Mouse (Mus musculus) neural tube, embryonic 11.5 days (tissue): ENCODE results near the gene Gm20388. TPM values are rescaled to one million over a fixed set of nuclear protein-coding genes. Genes with fewer than 3 reads are reported as not detected.

Source experiments
- ATAC-seq: fragments of 200-750 bp; cut with Nextera tagmentation; 2 replicates; pipeline ENCODE4 v1.8.0; 2017; ENCODE audit warnings: moderate number of reproducible peaks, mild to moderate bottlenecking, moderate TSS enrichment, moderate library complexity; ENCODE audit not compliant: insufficient read depth, low FRiP score, low TSS enrichment
- DNase-seq: peaks from one replicate; pipeline ENCODE4 v3.0.0-alpha.2; 2015; ENCODE audit warnings: low spot score
- H3K27ac ChIP-seq: fragments of 300-500 bp; sonication (generic); 2 replicates; pipeline ENCODE4 v1.5.1; 2014; ENCODE audit warnings: low read depth, mild to moderate bottlenecking, low read length
- H3K27me3 ChIP-seq: fragments of 300-500 bp; sonication (generic); 2 replicates; pipeline ENCODE4 v1.6.1; 2014; ENCODE audit warnings: mild to moderate bottlenecking, low read length, mixed read lengths; ENCODE audit not compliant: control insufficient read depth, insufficient read depth
- H3K36me3 ChIP-seq: fragments of 300-500 bp; sonication (generic); 2 replicates; pipeline ENCODE4 v1.6.1; 2014; ENCODE audit warnings: mild to moderate bottlenecking, low read length, moderate library complexity, mixed read lengths; ENCODE audit not compliant: control insufficient read depth, insufficient read depth
- H3K4me1 ChIP-seq: fragments of 300-500 bp; sonication (generic); 2 replicates; pipeline ENCODE4 v1.6.1; 2014; ENCODE audit warnings: low read length, mixed read lengths; ENCODE audit not compliant: control insufficient read depth, insufficient read depth
- H3K4me2 ChIP-seq: fragments of 300-500 bp; sonication (generic); 2 replicates; pipeline ENCODE4 v1.6.1; 2014; ENCODE audit warnings: low read depth, mild to moderate bottlenecking, moderate library complexity
- H3K4me3 ChIP-seq: fragments of 300-500 bp; sonication (generic); 2 replicates; pipeline ENCODE4 v1.5.1; 2014; ENCODE audit warnings: low read depth, low read length
- H3K9ac ChIP-seq: fragments of 300-500 bp; sonication (generic); 2 replicates; pipeline ENCODE4 v1.6.1; 2014; ENCODE audit warnings: mild to moderate bottlenecking, low read length
- H3K9me3 ChIP-seq: fragments of 300-500 bp; sonication (generic); 2 replicates; pipeline ENCODE4 v1.6.1; 2016; ENCODE audit warnings: low read length; ENCODE audit not compliant: control insufficient read depth
- WGBS: fragments of 180-500 bp; shearing (Covaris S2); extraction: QIAGEN DNeasy Blood & Tissue Kit; methylation state at CpG from one replicate; pipeline ENCODE4 v1.1.7; 2014; 5-methylcytosine and 5-hydroxymethylcytosine counted together
- polyA plus RNA-seq: library from polyadenylated mRNA; unstranded; fragments of >200 nt; fragmentation: Nextera tagmentation; extraction: Ambion mirVana; gene quantifications from 2 replicates; pipeline ENCODE4 v1.2.1, GENCODE M21; 2014

The Gm20388 gene
- polyA plus RNA-seq, 1 experiment from 2014 or later: not detected

DNA sequence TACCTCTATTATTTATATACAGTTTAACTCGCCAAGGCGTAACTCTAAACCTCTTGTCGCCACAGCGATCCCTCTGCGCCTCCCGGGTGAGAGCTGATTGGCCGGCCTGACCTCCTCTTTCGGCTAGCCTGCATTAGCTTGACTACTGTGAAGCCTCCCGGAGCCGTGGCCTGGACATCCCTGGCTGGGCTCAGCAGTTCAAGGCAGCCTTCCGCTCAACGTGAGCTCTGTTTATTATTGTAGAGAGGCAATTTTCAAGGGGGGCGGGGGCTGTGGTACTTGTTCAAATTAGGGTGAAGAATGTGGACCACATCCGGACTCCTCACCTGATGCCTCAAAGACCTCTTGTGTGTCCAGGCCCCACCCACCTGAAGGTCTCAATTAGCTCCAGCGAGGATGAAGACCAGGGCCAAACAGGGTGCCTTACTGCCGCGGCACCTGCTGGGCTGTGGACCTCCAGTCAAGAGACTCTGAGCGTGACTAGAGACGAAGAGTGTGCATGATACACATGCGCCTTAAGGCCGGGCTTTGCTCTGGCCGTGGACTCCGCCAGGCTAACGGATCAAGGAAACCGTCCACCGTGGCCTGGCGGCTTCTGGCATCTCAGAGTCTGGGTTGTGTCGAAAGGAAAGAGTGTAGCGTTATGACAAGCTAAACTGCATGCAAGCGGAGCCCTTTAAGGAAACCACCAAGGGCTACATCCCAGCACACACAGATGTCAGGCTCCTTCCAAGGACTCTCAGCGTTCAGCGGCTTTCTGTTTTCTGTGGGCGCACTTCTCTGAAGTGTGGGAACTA, 1309.7 kb downstream of the Gm20388 start:
- DNase-seq (peak; percentile 57), ATAC-seq (no peak)
- no peaks in the 10 kb centered on the region for H3K27me3 ChIP-seq
- H3K9ac ChIP-seq: no peak overlapping the region
- H3K9me3 ChIP-seq: no peaks in the 10 kb centered on the region
- WGBS: 44% methylated on average over 33 of the region's 33 CpGs
- no peaks in the 10 kb centered on the region; the same call in 1 of the 2 replicates for H3K36me3 ChIP-seq
- H3K4me1 ChIP-seq: no peaks in the 10 kb centered on the region; the same call in 1 of the 2 replicates
- H3K4me3 ChIP-seq: no peak overlapping the region
- H3K4me2 ChIP-seq: no peak overlapping the region
- H3K27ac ChIP-seq: no peak overlapping the region

DNA sequence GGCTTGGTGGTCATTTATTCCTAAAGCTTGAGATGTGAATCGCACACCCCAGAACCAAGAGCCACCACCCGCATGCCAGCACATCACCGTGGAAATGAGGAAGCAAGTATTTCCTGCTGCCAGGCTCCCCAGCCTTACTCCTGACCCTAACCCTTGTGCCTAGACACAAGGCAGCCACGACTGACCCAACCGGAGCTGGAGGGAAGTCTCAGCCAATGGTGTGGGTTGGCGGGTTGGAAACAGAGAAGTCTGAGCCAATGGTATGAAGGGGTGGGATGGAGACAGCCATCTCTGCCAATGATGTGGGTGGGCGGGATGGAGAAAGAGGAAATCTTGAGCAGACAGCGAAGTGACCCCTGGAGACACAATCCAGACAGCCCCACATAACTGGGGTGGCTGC, 1314.1 kb downstream of the Gm20388 start:
- Histone ChIP-seq H3K27me3 (0 out of 2 replicates have a peak, but pooled peaks cover 2% of the 10 kb centered on the region), H3K27ac (no peak overlapping the region), H3K9me3 (no peaks in the 10 kb centered on the region), H3K4me3 (no peak overlapping the region), H3K4me1 (no peaks in the 10 kb centered on the region; the same call in 1 of the 2 replicates), H3K36me3 (no peaks in the 10 kb centered on the region), H3K9ac (no peak overlapping the region), H3K4me2 (no peak overlapping the region)
- DNase-seq (no peak), ATAC-seq (no peak)
- 64% methylated on average over 8 of the region's 8 CpGs for WGBS

DNA sequence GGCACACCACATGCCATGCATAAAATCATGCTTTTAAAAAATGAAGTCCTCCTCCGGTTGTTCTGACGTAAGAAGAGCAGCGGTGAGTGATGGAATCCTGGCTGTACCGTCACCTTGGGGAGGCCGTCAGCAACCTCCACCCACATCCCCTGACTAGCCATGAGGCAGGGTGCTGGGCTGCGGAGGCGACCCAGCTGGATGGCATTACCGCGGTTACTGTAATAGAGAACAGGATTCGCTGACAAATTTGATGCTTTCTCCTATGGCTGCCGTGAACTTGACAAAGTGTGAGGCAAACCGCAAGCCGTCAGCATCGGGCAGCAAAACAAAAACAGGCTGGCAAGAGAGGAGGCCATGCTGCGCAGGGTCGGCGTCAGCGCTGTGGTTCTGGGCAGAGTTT, 1317.1 kb downstream of the Gm20388 start:
- no peak overlapping the region for H3K4me2 ChIP-seq
- 0 out of 2 replicates have a peak, but pooled peaks cover 2% of the 10 kb centered on the region for H3K27me3 ChIP-seq
- H3K9ac ChIP-seq: no peak overlapping the region
- no peak overlapping the region for H3K27ac ChIP-seq
- H3K4me1 ChIP-seq: no peaks in the 10 kb centered on the region
- 89% methylated on average over 18 of the region's 18 CpGs for WGBS
- ATAC-seq (no peak), DNase-seq (no peak)
- H3K9me3 ChIP-seq: no peaks in the 10 kb centered on the region
- H3K4me3 ChIP-seq: no peak overlapping the region
- no peaks in the 10 kb centered on the region for H3K36me3 ChIP-seq

DNA sequence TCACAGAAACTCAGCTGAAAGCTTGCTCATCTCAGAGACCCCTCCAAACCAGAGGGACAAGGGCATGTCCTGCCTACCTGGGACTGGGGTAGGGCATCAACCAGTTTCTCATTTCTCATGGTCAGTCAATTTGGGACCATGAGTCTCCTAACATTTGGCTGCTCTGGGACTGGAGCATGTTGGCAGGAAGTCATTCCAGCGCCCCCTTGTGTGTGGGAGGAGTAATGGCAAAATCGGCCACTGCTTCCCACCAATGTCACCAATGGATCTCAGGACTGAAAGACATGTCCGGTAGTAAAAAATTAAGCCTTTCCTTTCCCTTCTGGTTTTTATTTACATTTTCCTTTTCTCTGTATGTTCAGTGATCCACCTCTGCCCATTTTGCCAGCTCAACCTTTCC, 1318.3 kb downstream of the Gm20388 start:
- 70% methylated on average over 3 of the region's 3 CpGs for WGBS
- Histone ChIP-seq H3K4me3 (no peak overlapping the region), H3K9me3 (no peaks in the 10 kb centered on the region), H3K9ac (no peak overlapping the region), H3K27me3 (0 out of 2 replicates have a peak, but pooled peaks cover 2% of the 10 kb centered on the region), H3K4me2 (no peak overlapping the region), H3K27ac (no peak overlapping the region), H3K36me3 (no peaks in the 10 kb centered on the region), H3K4me1 (no peaks in the 10 kb centered on the region)
- ATAC-seq (no peak), DNase-seq (no peak)

DNA sequence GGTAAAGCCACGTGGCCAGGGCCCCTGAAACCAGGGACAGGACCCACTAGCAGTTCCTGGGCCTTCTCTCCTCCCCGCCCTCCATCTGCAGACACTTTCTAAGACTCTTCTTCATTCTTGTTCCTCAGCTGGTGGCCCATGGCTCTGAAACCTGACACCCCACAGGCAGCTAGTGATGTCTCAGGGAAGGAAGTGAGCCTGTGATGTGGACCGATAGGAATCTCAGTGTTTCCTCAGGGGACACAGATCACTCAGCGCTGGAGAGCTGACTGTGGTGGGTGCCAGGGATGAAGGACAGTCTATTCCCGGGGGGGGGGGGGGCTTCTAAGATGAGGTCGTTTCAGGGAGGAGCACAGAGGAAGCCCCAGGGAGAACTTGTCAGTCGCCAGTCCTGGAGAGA, 1318.9 kb downstream of the Gm20388 start:
- WGBS: 26% methylated on average over 7 of the region's 7 CpGs
- DNase-seq: no peak

DNA sequence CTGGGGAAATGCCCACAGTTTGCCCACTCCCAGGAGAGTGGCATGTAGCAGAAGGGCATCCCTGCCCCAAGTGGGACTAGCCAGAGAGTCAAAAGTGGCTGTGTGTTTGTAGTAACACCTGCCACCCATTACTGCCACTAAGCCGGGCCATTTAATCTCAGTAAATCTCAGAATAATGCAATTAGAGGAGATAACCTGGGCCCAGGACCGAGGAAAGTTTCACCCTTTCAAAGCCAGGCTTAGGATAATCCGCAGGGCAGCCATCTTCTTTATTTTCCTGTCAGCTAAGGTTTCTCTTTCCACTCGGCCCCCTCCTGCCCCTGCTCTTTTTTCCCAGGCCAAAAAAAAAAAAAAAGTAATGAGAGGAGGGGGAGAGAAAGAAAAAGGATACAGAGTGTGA, 1322.6 kb downstream of the Gm20388 start:
- no peaks in the 10 kb centered on the region for H3K4me1 ChIP-seq
- H3K4me2 ChIP-seq: no peak overlapping the region
- no peak overlapping the region for H3K4me3 ChIP-seq
- no peaks in the 10 kb centered on the region for H3K9me3 ChIP-seq
- no peak overlapping the region for H3K27ac ChIP-seq
- DNase-seq: no peak
- ATAC-seq: no peak
- 65% methylated on average over 4 of the region's 4 CpGs for WGBS
- H3K27me3 ChIP-seq: no peaks in the 10 kb centered on the region
- no peaks in the 10 kb centered on the region for H3K36me3 ChIP-seq
- no peak overlapping the region for H3K9ac ChIP-seq

More for the DNA sequence above, 1318.9 kb downstream of the Gm20388 start:
- H3K27me3 ChIP-seq: 0 out of 2 replicates have a peak, but pooled peaks cover 2% of the 10 kb centered on the region
- H3K9ac ChIP-seq: no peak overlapping the region
- H3K36me3 ChIP-seq: no peaks in the 10 kb centered on the region
- H3K27ac ChIP-seq: no peak overlapping the region
- H3K4me2 ChIP-seq: no peak overlapping the region
- ATAC-seq: no peak
- no peaks in the 10 kb centered on the region for H3K4me1 ChIP-seq
- no peak overlapping the region for H3K4me3 ChIP-seq
- no peaks in the 10 kb centered on the region for H3K9me3 ChIP-seq

DNA sequence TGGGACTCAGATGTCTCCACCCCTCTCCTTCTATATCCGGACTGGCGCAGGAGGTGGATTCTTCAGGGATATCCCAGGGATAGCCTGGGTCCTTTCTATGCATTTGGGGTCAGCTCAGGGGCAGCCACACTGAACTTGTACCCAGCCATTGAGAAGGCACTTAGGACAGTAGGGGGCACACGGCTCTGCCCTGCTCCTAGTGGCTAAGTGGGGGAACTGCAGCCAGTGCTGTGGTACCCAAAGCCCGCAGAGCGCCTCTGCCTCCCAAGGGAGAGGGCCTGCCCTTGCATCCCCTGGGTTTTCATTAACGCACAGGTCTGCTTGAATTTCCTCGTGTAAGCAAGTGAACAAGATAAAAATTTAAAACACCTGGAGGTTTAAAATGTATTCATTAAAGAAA, 1324.3 kb downstream of the Gm20388 start:
- Histone ChIP-seq H3K4me1 (no peaks in the 10 kb centered on the region), H3K36me3 (no peaks in the 10 kb centered on the region), H3K9ac (no peak overlapping the region), H3K27ac (no peak overlapping the region), H3K4me2 (no peak overlapping the region), H3K4me3 (no peak overlapping the region), H3K27me3 (no peaks in the 10 kb centered on the region), H3K9me3 (no peaks in the 10 kb centered on the region)
- DNase-seq (peak; percentile 42), ATAC-seq (no peak)
- 67% methylated on average over 7 of the region's 7 CpGs for WGBS

DNA sequence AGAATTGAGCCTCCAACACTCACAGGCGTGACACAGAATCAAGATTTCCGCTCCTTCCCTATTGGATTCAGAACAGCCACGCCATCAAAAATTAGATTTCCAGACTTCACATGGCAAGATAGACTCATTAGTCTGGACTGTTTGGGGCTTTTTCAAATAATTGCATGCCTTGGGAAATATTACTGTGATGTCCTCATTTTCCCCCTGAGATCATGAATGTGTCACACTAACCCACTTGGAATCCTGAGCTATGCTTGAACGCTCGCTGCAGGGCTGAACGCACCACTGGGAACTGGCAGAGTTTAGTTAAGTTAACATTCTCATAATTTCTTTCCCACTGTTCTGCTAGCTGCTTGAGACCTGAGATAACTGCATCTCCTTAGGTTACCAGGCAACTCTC, 1329.0 kb downstream of the Gm20388 start:
- Histone ChIP-seq H3K9ac (no peak overlapping the region), H3K4me3 (no peak overlapping the region), H3K9me3 (no peaks in the 10 kb centered on the region), H3K27ac (no peak overlapping the region), H3K4me1 (peaks cover 27% of the 10 kb centered on the region), H3K36me3 (no peaks in the 10 kb centered on the region), H3K4me2 (no peak overlapping the region), H3K27me3 (peaks cover 4% of the 10 kb centered on the region; the same call in 1 of the 2 replicates)
- no peak for DNase-seq
- no peak for ATAC-seq
- 82% methylated on average over 6 of the region's 6 CpGs for WGBS
